ENCODE assay signal across 13 mouse cellular contexts in genomic region chr8:61325014-61325715, GRCm38 (mm10).
DNase-seq lines count a peak whose midpoint lies in the region; ATAC-seq and TF ChIP-seq lines count a peak whose summit lies in the region.
"Had no signal": no experiment of that assay in that cellular context is flagged by ENCODE, and none has a peak within 500 bp of the region (broad histone marks: within the 10 kb centered on the region; RNA-seq: fewer than 3 reads in every experiment).

No protein-coding gene starts in this region.

- H3K4me1 ChIP-seq in kidney, postnatal 0 days (replicated peaks; ENCODE audit: insufficient read depth, low read length), result peaks cover 21% of the 10 kb centered on the region
- H3K4me1 ChIP-seq in forebrain, postnatal 0 days (ENCODE audit: insufficient read depth), result peaks cover 4% of the 10 kb centered on the region; the same call in 1 of the 2 replicates
- peaks cover 25% of the 10 kb centered on the region for H3K4me1 ChIP-seq in midbrain, embryonic 12.5 days
- H3K4me1 ChIP-seq in neural tube, embryonic 15.5 days, result peaks cover 35% of the 10 kb centered on the region

- H3K4me2 ChIP-seq in kidney, postnatal 0 days (ENCODE audit: low read length), result no peak overlapping the region
- no peak overlapping the region for H3K4me2 ChIP-seq in forebrain, postnatal 0 days (ENCODE audit: low read depth)
- H3K4me2 ChIP-seq in midbrain, embryonic 12.5 days (replicated peaks), result peak overlapping the region; percentile 7; the same call in 1 of the 2 replicates
- H3K4me2 ChIP-seq in neural tube, embryonic 15.5 days, result peak overlapping the region; percentile 17
- H3K4me2 ChIP-seq: liver, embryonic 11.5 days had no signal

- H3K27ac ChIP-seq in kidney, postnatal 0 days, result no peak overlapping the region
- H3K27ac ChIP-seq in forebrain, postnatal 0 days (ENCODE audit: low read depth, low read length), result no peak overlapping the region
- peak overlapping the region; percentile 2; the same call in 1 of the 2 replicates for H3K27ac ChIP-seq in midbrain, embryonic 12.5 days (replicated peaks)
- H3K27ac ChIP-seq in neural tube, embryonic 15.5 days (replicated peaks), result peak overlapping the region; percentile 23; the same call in 1 of the 2 replicates
- H3K27ac ChIP-seq: stomach, postnatal 0 days had no signal

- peaks cover 9% of the 10 kb centered on the region; the same call in 1 of the 2 replicates for H3K36me3 ChIP-seq in kidney, postnatal 0 days (ENCODE audit: insufficient read depth, low read length)
- H3K36me3 ChIP-seq in forebrain, postnatal 0 days (ENCODE audit: insufficient read depth), result peaks cover 3% of the 10 kb centered on the region; the same call in 1 of the 2 replicates
- H3K36me3 ChIP-seq in midbrain, embryonic 12.5 days, result peaks cover 11% of the 10 kb centered on the region
- H3K36me3 ChIP-seq in neural tube, embryonic 15.5 days, result no peaks in the 10 kb centered on the region

- no peak for TF ChIP-seq CTCF in kidney, postnatal 0 days (IDR thresholded peaks at IDR 0.05; ENCODE audit: low read depth)
- TF ChIP-seq CTCF in forebrain, postnatal 0 days (IDR thresholded peaks at IDR 0.05; ENCODE audit: low read depth), result no peak

- no peaks in the 10 kb centered on the region for H3K27me3 ChIP-seq in kidney, postnatal 0 days (ENCODE audit: insufficient read depth, low read length)
- H3K27me3 ChIP-seq in forebrain, postnatal 0 days (ENCODE audit: insufficient read depth, low read length), result no peaks in the 10 kb centered on the region
- H3K27me3 ChIP-seq in midbrain, embryonic 12.5 days, result no peaks in the 10 kb centered on the region
- no peaks in the 10 kb centered on the region for H3K27me3 ChIP-seq in neural tube, embryonic 15.5 days (replicated peaks)

- no peak for ATAC-seq in kidney, postnatal 0 days (replicated peaks; ENCODE audit: low FRiP score, low read depth)
- peak; percentile 73; the same call in 1 of the 2 replicates for ATAC-seq in forebrain, postnatal 0 days
- peak; percentile 81 for ATAC-seq in midbrain, embryonic 12.5 days (ENCODE audit: low FRiP score, low read depth)
- peak; percentile 50 for ATAC-seq in neural tube, embryonic 15.5 days (ENCODE audit: low FRiP score)

- H3K9me3 ChIP-seq in kidney, postnatal 0 days (replicated peaks; ENCODE audit: low read length), result no peaks in the 10 kb centered on the region
- no peaks in the 10 kb centered on the region for H3K9me3 ChIP-seq in forebrain, postnatal 0 days (ENCODE audit: low read length)
- H3K9me3 ChIP-seq in midbrain, embryonic 12.5 days, result no peaks in the 10 kb centered on the region
- no peaks in the 10 kb centered on the region for H3K9me3 ChIP-seq in neural tube, embryonic 15.5 days (replicated peaks)

- no peak overlapping the region for H3K4me3 ChIP-seq in kidney, postnatal 0 days (replicated peaks; ENCODE audit: low read depth, low read length)
- no peak overlapping the region for H3K4me3 ChIP-seq in forebrain, postnatal 0 days (ENCODE audit: low read depth, low read length)
- no peak overlapping the region for H3K4me3 ChIP-seq in midbrain, embryonic 12.5 days
- no peak overlapping the region for H3K4me3 ChIP-seq in neural tube, embryonic 15.5 days (replicated peaks)

- 58% methylated on average over 16 of the region's 16 CpGs for WGBS in kidney, postnatal 0 days
- WGBS in forebrain, postnatal 0 days, result 10% methylated on average over 16 of the region's 16 CpGs
- 25% methylated on average over 16 of the region's 16 CpGs for WGBS in midbrain, embryonic 12.5 days
- 21% methylated on average over 16 of the region's 16 CpGs for WGBS in neural tube, embryonic 15.5 days

- H3K9ac ChIP-seq in kidney, postnatal 0 days (ENCODE audit: low read depth, low read length), result no peak overlapping the region
- no peak overlapping the region for H3K9ac ChIP-seq in forebrain, postnatal 0 days
- H3K9ac ChIP-seq in midbrain, embryonic 12.5 days (replicated peaks), result no peak overlapping the region
- no peak overlapping the region for H3K9ac ChIP-seq in neural tube, embryonic 15.5 days (replicated peaks)

- peak; percentile 44 for DNase-seq in kidney, postnatal 0 days (ENCODE audit: low spot score)
- DNase-seq in kidney, adult 8-10 months, result no peak
- peak; percentile 50 for DNase-seq in forebrain, postnatal 0 days
- no peak for DNase-seq in gastrocnemius, postnatal 25 days
- DNase-seq in heart, adult 11 months, result no peak
- DNase-seq in lung, adult 18-20 months, result no peak
- DNase-seq: cerebellum, adult 8-10 months; gastrocnemius, postnatal 14 days; lung, postnatal 10 days had no signal

Comparison
In these comparisons a context has a peak if more than half of its experiments do, and no peak if none do; other contexts are left out.
1. DNase-seq: peak in kidney, postnatal 0 days (single experiment) and forebrain, postnatal 0 days (single experiment); none in kidney, adult 8-10 months (0 of 2), gastrocnemius, postnatal 25 days (single experiment), heart, adult 11 months (single experiment) and lung, adult 18-20 months (0 of 2).
2. H3K27ac ChIP-seq: peak in midbrain, embryonic 12.5 days (single experiment) and neural tube, embryonic 15.5 days (single experiment); none in kidney, postnatal 0 days (single experiment) and forebrain, postnatal 0 days (single experiment).
3. H3K4me2 ChIP-seq: peak in midbrain, embryonic 12.5 days (single experiment) and neural tube, embryonic 15.5 days (single experiment); none in kidney, postnatal 0 days (single experiment) and forebrain, postnatal 0 days (single experiment).